Mouse (Mus musculus) liver, adult 2 months (tissue): ENCODE measurements around the gene Olfr330.

Experiments
- CTCF ChIP-seq: fragments of 200-500 bp; IDR thresholded peaks from 2 replicates; pipeline ENCODE4 v1.5.1; 2011; ENCODE audit warnings: low read depth, low read length, control low read depth
- POLR2A ChIP-seq: fragments of 200-500 bp; IDR thresholded peaks from 2 replicates; pipeline ENCODE4 v1.6.1; 2011; ENCODE audit warnings: low read length, control low read depth; ENCODE audit not compliant: insufficient read depth; ENCODE audit errors: extremely low read depth

DNA sequence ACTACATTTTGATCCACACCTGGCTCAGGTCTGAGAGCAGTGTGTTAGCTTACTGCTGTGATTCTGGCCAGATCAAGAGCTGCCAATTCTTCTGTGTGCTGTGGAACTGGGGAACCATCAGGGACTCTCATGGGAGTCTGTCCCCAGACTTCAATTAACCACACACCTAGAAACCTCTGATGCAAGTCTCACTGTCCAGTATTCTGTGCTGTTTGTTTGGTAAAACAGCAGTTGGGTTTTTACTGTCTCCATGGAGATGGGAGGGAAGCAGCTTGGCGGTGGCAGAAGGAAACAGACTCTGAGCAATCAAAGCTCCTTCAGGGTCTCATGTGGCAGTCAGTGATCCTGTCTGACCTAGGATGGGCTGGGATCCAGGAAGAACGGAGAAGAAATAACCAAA is 42.2 kb downstream of the Olfr330 start, which contains the start of gene Olfr332:
- TF ChIP-seq CTCF (no peak), POLR2A (no peak)
